Mouse (Mus musculus) liver, embryonic 14.5 days (tissue): Measurements from ENCODE around the gene Nit2.

Experiments used
- CTCF ChIP-seq: IDR thresholded peaks from 2 replicates; pipeline ENCODE4 v1.5.1; 2016; ENCODE audit warnings: antibody characterized with exemption, low read depth, control low read depth
- EP300 ChIP-seq: IDR thresholded peaks from 2 replicates; pipeline ENCODE4 v1.6.1; 2016; ENCODE audit warnings: antibody characterized with exemption, low read depth

GRCm38 (mm10) chr16:57208342-57208741, 41.2 kb upstream of the Nit2 start:
- no peak for TF ChIP-seq CTCF
- TF ChIP-seq EP300 = no peak
